Mouse (Mus musculus): ENCODE data around the gene Rfxank.

DNA sequence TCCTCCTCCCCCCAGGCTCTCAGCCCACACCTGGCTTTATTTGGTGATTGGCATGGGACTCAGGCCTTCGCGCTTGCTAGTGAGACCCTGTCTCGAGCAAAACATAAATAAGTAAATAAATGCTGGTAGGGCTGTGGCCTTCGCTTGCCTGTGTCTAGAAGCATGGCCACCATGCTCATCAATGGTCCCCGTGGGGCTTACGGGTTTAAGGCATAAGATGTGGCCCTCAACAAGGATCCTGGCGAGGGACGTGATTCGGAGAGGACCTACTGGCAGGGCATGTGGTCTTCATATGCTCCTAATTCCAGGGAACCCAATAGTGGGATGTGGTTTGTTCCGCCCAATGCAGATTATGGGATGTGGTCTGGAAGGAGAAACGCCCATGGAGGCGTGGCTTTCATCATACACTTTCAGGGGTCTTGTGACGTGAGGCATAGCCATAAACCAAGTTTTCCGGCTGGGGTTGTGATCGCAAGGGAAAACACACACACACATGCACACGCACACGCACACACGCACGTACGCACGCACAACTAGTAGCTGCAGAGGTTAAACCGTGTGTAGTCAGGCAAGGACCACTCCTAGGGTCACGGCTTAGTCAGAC, 27.7 kb downstream of the Rfxank start:
- TF ChIP-seq CTCF (IDR thresholded peaks at IDR 0.05; ENCODE audit: insufficient read depth, low read length) (no peak), POLR2A (IDR thresholded peaks at IDR 0.05; ENCODE audit: borderline replicate concordance, extremely low read depth, low read depth, low read length) (no peak)
